Mouse (Mus musculus) regulatory T cell (primary cell): ENCODE data around the gene Bfsp2.

Experiments used
- in situ Hi-C: fragments of 300-600 bp; cut with MboI, MseI; formaldehyde crosslinking; loops from one replicate; pipeline ENCODE4 v1.15.1; 2025; ENCODE audit warnings: high pct_unique_total_duplicates

The Bfsp2 gene

DNA sequence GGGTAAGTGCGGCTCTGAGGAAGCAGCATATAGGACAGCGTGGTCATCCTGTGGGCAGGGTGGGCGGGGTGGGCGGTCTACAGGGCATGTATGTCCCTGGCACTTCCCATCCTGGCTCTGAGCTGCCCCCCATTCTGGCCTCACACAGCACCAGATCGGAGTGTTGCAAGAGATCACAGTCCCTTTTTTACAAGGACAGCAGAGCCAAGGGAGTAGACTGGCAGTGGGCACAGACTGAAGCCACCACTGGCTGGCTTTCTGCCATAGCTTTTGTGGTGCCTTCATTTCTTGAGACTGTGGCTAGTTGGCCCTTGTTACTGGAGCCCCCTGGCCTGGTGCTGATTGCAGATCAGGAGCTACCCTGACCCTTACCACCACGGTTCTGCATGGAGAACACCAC, 6.0 kb upstream of the Bfsp2 start:
- in situ Hi-C loops: no loop called here

DNA sequence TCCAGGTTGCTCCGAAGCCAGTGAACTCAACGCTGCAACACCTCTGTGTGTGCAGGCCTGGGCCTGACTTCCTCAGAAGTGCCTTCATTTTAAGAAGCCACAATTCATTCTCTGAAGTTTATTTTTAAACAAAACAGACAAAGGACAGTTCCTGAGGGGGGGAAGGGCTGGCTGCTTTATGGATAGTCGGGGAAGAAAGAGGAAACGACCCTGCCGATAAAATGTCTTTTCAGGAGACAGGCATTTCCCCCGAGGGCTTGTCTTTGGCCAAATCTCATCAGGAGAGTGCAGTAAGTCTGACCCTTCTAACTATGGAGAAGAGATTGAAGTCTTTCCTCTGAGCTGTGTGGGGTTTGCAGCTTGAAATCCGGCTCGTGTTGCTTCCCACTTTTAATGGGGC, 5.4 kb upstream of the Bfsp2 start:
- in situ Hi-C loops: no loop called here

DNA sequence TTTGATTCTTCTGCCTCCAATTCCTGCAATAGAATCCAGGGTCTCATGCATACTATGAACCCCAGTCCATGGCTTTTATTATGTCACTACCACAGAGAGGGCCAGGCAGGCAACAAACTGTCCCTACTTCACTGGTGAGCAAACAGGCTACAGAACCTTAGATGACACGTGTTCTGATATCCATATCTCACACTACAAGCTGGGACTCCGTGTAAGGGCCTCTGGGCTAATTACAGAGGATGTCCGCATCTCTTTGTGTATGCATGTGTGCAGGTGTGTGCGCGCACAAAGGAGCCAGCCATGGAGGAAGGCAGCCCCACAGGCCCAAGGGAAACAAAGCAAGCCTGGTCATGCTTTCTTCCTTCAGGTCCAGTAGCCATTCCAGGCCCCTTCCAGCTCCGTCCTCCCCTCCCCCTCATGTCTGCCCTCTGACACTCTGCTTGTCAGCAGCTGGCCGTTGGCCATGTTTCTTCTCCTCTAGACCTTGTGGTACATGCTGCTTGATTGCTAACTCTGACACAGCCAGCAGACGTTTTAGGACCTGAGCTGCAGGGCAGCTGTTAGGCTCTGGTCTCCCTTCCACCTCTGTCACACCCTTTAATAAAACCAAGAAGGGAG, 492 bp upstream of the Bfsp2 start:
- in situ Hi-C loops: no loop called here

DNA sequence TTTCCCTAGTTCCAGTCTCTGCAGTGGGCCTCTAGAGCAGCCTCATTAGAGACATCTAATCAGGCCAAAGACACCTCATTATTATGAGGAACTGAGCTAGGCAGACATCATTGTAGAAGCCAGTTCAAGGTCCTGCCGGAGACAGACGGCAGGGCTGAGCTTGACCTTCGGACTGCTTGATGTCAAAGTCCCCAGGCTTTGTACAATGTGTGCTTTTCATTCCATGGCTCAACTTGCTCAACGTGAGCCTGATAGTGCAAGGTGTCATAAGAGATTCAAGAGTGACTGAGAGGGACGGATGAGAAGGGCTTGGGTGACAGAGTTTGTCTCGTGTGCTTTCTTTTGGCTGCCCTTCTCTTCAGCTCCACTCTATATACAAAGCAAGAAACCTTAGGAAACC, 4.8 kb downstream of the Bfsp2 start:
- in situ Hi-C loops: no loop called here

DNA sequence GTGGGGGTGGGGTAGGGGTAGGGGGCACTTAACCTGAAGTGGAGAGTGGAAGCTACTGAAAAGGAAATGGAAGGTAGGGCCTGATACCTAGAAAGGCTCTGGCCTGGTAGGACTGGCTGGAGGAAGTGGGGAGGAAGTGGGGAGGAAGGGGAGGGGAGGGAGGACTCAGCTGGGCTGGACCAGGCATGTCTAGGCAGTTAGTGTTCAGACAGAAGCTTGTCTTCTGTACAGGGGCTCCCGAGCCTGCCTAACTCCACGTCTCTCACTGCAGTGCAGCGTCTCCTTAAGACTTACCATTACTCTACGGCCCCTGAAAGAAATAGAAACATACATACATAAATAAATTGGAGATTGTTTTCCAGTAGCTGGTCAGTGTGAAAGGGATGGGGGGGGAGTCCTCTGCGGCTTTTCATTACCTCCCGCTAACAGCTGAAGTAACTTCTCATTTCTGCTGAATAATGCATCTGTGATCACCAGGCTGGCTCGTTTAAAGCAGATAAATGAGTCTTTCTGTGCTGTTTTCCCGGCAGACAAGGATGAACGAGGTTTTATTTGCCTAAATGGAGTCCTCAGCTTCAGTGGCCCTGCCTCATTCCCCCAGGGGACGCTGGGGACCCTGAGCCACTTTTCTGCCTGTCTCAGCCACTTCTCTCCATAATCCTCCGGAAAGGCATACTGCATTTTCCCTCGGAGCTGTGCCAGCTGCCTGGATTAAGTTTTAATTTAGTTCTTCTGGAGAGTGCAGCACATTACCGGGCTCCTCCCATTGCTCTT, 6.1 kb downstream of the Bfsp2 start:
- in situ Hi-C loops: no loop called here

DNA sequence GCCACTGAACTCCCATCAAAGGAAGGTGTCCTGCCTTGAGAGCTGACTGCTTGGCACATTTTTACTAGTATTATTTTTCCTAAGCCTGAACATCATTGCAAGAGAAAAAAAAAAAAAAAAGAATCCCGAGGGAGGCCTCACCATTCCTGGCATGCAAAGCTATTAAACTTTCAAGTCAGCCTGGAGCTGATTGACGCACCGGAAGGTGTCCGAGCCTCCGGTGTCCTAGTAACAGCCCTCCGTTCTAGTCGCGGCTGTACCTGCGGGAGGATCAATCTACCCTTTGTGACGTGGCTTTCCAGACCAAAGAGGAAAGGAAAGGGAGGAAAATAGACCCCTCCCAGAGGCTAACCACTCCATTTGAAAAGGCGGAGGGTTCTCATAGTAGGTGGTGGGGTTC, 8.4 kb downstream of the Bfsp2 start:
- in situ Hi-C loops: no loop called here

DNA sequence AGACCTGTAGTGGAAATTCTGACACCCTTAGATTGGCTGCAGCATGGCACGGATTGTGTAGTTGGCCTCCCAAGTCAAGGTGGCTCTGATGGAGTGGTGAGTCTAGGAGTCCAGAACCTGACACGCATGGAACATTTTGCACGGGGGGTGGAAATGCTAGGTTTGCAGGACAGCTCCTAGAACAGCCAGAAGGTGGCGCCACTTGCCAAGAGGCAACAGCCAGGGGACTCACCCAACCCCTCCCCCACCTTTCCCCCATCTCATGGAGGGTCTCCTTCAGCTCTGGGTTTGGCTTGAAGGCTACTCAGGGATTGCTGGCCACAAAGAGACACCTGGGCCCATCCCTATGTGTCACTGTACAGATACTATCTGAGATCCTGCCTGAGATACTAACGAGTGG, 10.7 kb downstream of the Bfsp2 start:
- in situ Hi-C loops: no loop called here

DNA sequence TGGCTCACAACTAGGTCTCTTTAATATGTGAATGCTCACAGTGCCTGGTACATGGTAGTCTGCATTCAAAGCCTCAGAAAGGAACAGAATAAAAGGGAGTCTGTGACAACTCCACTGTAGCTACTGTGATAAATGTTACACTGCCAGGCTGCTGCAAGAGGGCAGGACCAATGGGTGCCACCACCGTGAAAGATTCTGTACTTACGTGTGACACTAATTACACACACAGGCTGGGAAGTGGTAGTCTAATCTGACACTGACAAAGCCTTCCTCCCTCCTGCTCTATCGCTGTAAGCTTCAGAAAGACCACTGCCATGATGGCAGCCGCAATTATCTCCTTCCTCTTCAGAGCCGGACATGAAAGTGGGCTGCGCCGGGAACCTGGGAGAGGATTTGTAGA, 11.3 kb downstream of the Bfsp2 start:
- in situ Hi-C loops: no loop called here

DNA sequence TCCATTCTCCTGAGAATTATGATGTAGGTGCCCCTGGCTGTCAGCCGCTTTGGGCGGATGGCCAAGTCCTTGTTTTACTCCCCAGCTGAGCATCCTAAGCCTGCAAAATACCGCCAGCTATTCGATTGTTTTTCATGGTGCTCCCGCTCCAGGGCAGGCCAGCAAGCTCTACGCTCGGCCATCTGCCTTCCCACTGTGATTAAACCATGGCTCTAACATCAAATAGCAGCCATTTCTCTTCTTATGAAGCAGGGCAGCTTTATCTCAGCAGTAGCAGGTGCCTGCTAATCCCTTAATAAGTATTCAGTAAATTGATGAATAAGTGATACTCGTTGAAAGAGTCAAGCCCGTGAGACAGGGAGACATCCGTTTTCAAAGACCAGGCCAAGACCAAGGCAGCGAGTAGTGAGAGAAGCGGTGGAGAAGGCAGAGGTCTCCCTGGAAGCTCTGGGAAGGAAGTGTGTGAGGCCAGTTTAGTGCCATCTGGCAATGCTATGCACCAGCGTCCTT, 14.5 kb downstream of the Bfsp2 start:
- in situ Hi-C loops: no loop called here

DNA sequence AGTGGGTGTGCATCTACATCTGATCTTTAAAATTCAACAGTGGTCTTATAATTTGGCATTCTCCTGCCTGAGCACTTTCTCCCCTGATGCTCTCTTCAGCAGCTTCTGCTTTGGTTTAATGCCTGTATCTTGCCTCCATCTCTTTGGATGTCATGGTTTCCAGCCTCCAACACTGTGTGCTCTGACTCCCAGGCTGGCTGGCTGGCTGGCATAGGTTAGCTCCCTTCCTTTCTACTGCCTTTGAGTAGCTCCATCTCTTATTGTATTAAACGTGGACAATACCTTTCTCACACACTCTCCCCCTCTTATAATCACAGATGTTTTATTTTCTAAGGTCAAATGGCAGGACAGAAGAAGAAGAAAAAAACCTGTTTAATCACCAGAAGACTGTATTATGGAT, 14.9 kb downstream of the Bfsp2 start:
- in situ Hi-C loops: no loop called here

DNA sequence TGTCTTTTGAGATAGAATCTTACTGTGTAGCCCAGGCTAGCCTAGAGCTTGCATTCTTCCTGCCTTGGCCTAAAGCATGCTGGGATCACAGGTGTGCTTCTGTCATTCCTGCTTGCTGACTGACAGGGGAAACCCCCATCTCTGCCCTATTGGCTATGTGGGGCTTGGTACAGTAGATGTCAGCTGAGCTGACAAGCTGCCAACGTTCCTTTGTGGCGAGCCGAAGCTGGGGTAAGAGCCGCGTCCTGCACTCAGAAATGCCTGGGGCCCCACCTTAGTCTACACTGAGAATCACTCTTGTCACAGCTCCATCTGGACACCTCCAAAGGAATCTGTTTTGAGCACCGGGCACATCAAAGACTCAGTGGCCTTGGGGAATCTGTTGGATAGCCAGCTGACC, 16.4 kb downstream of the Bfsp2 start:
- in situ Hi-C loops: no loop called here

DNA sequence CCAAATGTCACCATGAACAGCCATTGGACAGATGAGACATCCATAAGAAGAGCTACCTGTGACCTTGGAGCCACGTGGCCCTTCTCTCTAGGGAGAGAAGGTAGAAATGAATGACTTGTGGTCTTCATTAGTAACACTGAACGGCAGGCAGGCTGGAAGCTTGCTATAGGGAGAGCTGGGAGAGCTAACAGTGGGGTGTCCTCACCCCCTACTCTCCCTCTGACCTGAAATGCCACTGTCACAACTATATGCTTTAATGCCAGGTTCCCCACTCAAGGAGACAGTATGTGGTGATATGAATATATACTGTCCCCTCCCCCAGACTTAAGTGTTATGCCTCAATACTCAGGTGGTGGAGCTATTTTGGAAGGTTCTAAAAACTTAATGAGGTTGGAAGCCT, 20.4 kb downstream of the Bfsp2 start:
- in situ Hi-C loops: no loop called here

DNA sequence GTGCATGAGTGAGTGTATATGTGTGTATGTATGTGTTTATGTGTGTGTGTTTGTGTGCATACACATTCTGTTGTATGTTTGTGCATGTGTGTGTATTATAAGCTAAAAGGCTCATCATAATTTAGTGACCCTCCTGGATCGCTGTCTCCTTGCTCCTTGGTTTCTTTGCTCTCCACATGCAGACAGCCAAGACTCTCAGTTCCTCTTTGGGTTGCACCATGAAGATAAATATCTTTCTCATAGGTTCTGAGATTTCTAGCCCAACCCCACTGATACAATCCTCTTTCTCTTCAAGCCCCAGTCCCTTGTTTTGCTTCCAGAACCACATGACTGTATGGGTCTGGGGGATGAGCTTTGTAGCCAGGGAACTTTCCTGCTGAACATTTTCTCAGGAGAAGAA, 20.9 kb downstream of the Bfsp2 start:
- in situ Hi-C loops: no loop called here

DNA sequence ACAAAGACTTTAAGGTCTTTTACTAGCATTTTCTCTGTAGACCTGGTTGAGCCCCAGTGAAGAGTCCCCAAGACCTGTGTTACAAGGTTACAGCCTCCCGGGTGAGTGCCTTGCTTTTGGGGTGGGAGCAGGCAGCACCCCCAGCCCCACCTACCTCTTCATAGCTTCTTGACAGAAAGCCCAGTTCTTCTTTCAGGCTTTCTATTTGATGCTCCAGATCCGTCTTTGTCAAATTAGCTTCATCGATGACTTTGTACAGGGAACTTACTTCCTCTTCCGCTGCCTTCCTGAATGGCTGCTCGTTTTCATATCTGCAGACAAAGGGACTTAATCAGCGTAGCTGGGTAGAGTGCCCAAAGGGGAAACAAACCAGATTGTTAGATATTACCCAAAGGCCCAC, 30.6 kb downstream of the Bfsp2 start:
- in situ Hi-C loops: no loop called here

DNA sequence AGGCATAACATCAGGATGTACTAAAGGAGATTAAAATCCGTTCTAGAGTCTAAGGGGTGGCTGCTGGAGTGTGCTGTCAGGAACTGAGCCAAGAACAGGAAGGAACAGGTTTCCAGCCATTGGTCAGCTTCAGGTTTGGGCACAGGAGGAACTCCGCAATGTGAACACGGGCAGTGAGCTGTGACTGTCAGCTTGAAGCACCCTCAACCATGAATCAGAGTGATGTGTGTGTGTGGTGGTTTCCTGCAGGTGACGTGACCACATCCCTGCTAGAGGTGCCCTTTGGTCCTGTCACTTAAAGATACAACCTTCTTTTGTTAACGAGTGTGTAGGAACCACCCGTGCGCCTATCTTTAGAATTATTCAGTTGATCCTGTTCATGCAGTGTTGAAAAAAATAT, 31.1 kb downstream of the Bfsp2 start:
- in situ Hi-C loops: no loop called here

DNA sequence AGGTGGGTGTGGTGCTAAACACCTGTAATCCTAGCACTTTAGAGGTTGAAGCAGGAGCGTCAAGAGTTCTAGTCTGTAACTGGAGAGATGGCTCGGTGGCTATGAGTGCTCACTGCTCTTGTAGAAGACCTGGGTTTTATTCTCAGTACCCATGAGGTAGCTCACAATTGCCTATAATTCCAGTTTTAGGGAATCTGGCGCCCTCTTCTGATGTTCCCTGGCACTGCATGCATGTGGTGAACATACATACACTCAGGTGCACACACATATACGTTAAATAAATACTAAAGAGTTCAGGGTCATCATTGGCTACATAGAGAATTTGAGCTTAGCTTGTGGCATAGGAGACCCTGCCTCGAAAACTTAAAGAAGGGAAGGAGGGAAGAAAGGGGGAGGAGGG, 35.6 kb downstream of the Bfsp2 start:
- in situ Hi-C loops: no loop called here

DNA sequence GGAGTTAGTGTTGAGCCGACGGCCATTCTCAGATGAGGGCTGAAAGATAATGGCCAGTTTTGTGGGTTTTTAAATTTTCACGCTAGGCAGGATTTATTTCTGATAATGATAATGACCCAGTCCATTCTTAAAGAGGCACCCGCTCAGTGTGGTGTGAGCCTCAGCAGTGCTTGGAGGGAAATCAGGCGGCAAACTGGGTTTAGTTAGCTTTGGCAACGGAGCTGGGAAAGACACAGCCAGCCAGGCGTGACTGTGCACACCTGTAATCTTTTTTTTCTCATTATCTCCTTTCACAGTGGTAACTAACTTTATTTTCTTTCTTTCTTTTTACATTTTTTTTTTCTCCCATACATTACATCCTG, 36.4 kb downstream of the Bfsp2 start:
- in situ Hi-C loops: no loop called here

DNA sequence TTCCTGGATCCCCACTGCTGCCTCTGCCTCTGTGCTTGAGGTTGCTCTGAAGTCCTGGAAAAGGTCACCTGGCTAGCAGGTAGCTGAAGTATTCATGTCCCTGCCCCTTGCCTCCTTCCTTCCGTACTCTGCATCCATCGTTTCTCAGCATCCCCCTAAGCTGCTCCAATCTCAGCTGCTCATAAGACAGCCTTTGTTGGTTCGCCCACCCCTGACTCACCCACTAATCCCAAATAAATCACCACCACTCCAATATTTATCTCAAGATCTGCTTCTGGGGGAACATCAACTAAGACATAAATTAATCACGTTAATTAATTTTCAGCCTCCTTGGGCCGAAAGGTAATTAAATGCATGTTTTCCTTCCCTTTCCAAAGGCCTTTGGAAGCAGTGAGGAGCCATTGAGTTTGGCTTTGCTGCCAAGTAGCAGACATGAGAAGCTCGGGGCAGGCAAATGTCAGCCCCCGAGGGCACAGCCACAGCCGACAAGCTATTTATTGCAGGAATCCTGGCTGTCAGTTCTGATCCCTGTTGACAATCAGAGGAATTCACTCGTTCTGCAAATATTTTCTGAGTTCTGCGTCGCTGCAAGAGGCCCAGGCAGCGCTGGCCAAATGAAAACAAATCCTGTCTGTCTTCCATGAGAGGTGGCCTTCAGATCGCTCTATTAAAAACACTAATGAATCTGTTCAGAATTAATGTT, 36.9 kb downstream of the Bfsp2 start:
- in situ Hi-C loops: no loop called here

DNA sequence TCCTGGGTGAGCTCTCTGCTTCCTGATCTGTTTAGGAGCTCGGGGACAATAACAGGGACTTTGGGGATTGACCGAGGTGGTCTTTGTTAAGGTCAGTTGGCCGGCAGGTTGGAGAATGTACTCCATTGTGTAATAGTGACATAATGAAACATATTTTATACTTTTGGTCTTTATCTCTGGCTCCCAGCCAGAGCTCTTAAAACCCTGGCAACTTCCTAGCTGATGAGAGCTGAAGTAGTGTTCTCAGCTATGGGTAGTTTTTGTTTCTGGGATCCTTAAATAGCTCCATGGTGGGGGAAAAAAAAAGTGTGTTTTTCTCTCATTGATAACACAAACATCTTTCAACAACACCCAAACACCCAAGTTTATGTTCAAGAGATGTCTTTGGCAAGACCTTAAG, 39.6 kb downstream of the Bfsp2 start:
- in situ Hi-C loops: no loop called here

DNA sequence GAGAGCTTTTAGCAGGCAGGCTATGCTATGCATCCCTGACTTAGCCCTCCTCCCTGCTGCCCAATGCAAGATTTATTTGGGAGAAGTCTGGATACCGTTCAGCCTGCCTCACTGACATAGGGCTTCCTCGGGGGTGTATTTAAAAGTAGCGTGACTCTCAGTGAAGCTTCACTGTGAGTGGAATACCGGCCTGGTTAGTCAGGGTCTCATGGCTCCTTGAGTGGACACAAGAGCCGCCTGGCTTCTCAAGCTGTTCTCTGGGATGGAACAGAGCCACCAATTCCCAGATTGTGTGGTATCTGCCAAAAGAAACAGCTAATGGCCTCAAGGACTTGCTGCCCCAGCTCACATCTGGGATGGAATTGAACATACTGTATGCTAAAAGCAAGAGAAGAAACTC, 43.1 kb downstream of the Bfsp2 start:
- in situ Hi-C loops: no loop called here

DNA sequence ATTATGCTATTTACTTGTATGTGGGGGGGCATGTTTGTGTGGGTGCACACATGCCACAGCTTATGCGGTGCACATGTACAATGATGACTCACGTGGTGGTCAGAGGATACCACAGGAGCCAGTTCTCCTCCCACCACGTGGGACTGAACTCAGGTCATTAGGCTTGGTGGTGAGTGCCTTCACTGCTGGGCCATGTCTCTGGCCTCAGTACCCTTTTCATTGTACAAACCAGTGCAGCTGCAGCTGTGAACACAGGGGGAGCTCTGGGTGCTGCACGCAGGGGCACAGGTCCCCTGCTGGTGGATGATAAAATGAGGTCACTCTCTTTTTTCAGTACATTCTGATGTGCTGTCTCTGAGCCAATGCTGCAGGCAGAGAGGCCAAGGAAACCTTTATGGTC, 46.1 kb downstream of the Bfsp2 start:
- in situ Hi-C loops: no loop called here

DNA sequence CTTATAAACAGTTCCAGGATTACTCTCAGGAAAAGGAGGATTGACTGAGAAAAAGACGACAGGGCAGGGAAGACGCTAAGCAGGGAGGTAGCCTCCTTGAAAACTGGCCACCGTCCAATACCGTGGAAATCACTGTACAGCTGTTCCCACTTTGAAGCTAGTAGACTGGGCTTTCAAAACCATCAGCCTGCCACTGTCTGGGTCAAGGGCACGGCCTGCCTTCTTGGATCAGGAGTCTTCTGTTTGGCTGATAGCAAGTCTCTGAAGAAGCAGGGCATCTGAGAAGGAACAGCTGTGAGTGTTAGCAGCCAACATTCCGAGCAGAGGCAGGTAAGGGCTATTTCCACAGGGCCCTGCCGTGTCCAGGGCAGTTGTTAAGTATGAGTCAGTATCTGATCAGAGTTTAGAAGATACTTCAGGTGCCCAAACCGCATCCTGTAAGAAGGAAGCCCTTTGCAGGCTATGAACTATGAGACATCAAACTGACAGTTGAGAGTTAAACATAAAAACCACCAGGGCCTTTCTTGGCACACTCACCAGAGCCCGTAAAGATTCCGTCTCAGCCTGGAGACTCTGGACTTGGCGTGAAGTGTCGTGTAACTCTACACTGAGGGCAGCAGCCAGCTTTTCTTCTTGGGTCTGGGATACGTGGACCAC, 48.0 kb downstream of the Bfsp2 start:
- in situ Hi-C loops: no loop called here

DNA sequence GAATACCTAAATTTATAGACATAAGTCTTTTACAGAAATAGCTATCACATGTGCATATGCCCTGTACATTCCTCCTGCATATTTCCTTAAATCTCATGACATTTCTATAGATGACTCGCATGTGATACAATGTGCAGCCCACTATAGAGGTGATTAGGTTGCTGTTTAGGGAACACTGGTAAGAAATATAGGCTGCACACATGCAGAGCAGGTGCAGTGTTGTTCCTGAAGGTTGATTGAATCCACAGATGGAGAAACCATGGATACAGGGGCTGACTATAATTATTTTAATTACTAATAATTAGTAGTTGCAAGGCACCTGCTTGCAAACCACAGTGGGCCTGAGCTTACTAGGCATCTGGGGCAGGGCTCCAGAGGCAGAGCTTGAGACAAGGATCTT, 48.5 kb downstream of the Bfsp2 start:
- in situ Hi-C loops: no loop called here
